Mouse (Mus musculus) CH12.LX (cell line): ENCODE results near the gene Arid5b. TPM values are rescaled to one million over a fixed set of nuclear protein-coding genes. Genes with fewer than 3 reads are reported as not detected.

Experiments
- DNase-seq: peaks from one replicate; pipeline ENCODE4 v3.0.0-alpha.2; 2013; ENCODE audit errors: extremely low read depth
- H3K27ac ChIP-seq: 2 replicates; pipeline ENCODE4 v1.5.1; 2012; ENCODE audit warnings: low read depth, mild to moderate bottlenecking, control low read depth, moderate library complexity; ENCODE audit not compliant: insufficient read depth
- H3K27me3 ChIP-seq: replicated peaks from 2 replicates; pipeline ENCODE3; 2012; ENCODE audit warnings: inconsistent platforms
- H3K36me3 ChIP-seq, 2 experiments: replicated peaks in 1 of 2; 2 replicates each; pipeline versions ENCODE3 to v1.6.1; 2012; ENCODE audit warnings: inconsistent platforms in 1 of 2, low read length in 1 of 2, mild to moderate bottlenecking in 1 of 2, mixed read lengths in 1 of 2, moderate library complexity in 1 of 2; ENCODE audit not compliant: control insufficient read depth in 1 of 2, insufficient read depth in 1 of 2
- H3K4me1 ChIP-seq, 2 experiments: 2 replicates each; pipeline ENCODE4 v1.6.1; 2012; ENCODE audit warnings: inconsistent platforms in 1 of 2, moderate library complexity in 1 of 2; ENCODE audit not compliant: insufficient read depth in 2 of 2, control insufficient read depth in 1 of 2
- H3K4me2 ChIP-seq: 2 replicates; pipeline ENCODE4 v1.6.1; 2012; ENCODE audit warnings: low read depth, mild to moderate bottlenecking, control low read depth; ENCODE audit not compliant: poor library complexity, insufficient read depth, severe bottlenecking
- H3K4me3 ChIP-seq, 3 experiments: fragments of 150-350 bp in 1 of 3; sonication (generic) in 1 of 3; replicated peaks in 1 of 3; 2 replicates each; pipeline versions ENCODE3 to v1.5.1; 2011 to 2012; ENCODE audit warnings: low read depth in 2 of 3, low read length in 2 of 3, mild to moderate bottlenecking in 2 of 3, moderate library complexity in 2 of 3, control low read depth in 1 of 3, improper control_type of control experiment in 1 of 3, inconsistent platforms in 1 of 3, mixed read lengths in 1 of 3; ENCODE audit not compliant: poor library complexity in 1 of 3
- H3K79me2 ChIP-seq: replicated peaks from 2 replicates; pipeline ENCODE4 v1.6.1; 2012; ENCODE audit warnings: mild to moderate bottlenecking, moderate library complexity; ENCODE audit not compliant: control insufficient read depth, poor library complexity, insufficient read depth, severe bottlenecking; ENCODE audit errors: extremely low read depth
- H3K9ac ChIP-seq: 2 replicates; pipeline ENCODE4 v1.6.1; 2012; ENCODE audit warnings: low read depth, mild to moderate bottlenecking, control low read depth, moderate library complexity; ENCODE audit not compliant: insufficient read depth
- H3K9me3 ChIP-seq: replicated peaks from 2 replicates; pipeline ENCODE3; 2012; ENCODE audit warnings: low read length, inconsistent platforms, mixed read lengths
- ELF1 ChIP-seq: IDR thresholded peaks from 2 replicates; pipeline ENCODE4 v1.6.1; 2014; ENCODE audit warnings: low read depth, mild to moderate bottlenecking, inconsistent platforms, low read length, improper control_type of control experiment
- GABPA ChIP-seq: IDR thresholded peaks from 2 replicates; pipeline ENCODE4 v1.6.1; 2012; ENCODE audit warnings: low read depth, low read length, improper control_type of control experiment, inconsistent platforms; ENCODE audit not compliant: insufficient replicate concordance
- IRF4 ChIP-seq: IDR thresholded peaks from 2 replicates; pipeline ENCODE4 v1.6.1; 2014; ENCODE audit warnings: low read depth, mild to moderate bottlenecking, inconsistent platforms, low read length, improper control_type of control experiment
- JUND ChIP-seq: conservative IDR thresholded peaks from 2 replicates; pipeline ENCODE4 v1.6.1; 2011; ENCODE audit warnings: low read depth, low read length, improper control_type of control experiment
- MAFK ChIP-seq: IDR thresholded peaks from 2 replicates; pipeline ENCODE4 v1.6.1; 2011; ENCODE audit warnings: low read length, improper control_type of control experiment; ENCODE audit not compliant: insufficient replicate concordance
- MAX ChIP-seq: IDR thresholded peaks from 2 replicates; pipeline ENCODE4 v1.6.1; 2011; ENCODE audit warnings: low read length, improper control_type of control experiment
- MAZ ChIP-seq: IDR thresholded peaks from 2 replicates; pipeline ENCODE4 v1.6.1; 2012; ENCODE audit warnings: low read depth, mild to moderate bottlenecking, inconsistent platforms, low read length, improper control_type of control experiment, moderate library complexity
- NRF1 ChIP-seq: IDR thresholded peaks from 2 replicates; pipeline ENCODE4 v1.6.1; 2014; ENCODE audit warnings: low read depth, mild to moderate bottlenecking, inconsistent platforms, low read length, improper control_type of control experiment, moderate library complexity
- POLR2A ChIP-seq: IDR thresholded peaks from 2 replicates; pipeline ENCODE4 v1.6.1; 2011; ENCODE audit warnings: low read depth, mild to moderate bottlenecking, improper control_type of control experiment, low read length
- POLR2AphosphoS2 ChIP-seq: IDR thresholded peaks from 2 replicates; pipeline ENCODE4 v1.6.1; 2011; ENCODE audit warnings: low read depth, low read length, improper control_type of control experiment
- RAD21 ChIP-seq: IDR thresholded peaks from 2 replicates; pipeline ENCODE4 v1.6.1; 2011; ENCODE audit warnings: low read depth, mild to moderate bottlenecking, low read length, improper control_type of control experiment, moderate library complexity
- SIN3A ChIP-seq: IDR thresholded peaks from 2 replicates; pipeline ENCODE4 v1.6.1; 2012; ENCODE audit warnings: low read length, improper control_type of control experiment, inconsistent platforms
- UBTF ChIP-seq: IDR thresholded peaks from 2 replicates; pipeline ENCODE4 v1.6.1; 2012; ENCODE audit warnings: low read depth, mild to moderate bottlenecking, inconsistent platforms, low read length, improper control_type of control experiment, moderate library complexity
- USF1 ChIP-seq: IDR thresholded peaks from 2 replicates; pipeline ENCODE4 v1.6.1; 2014; ENCODE audit warnings: low read depth, mild to moderate bottlenecking, inconsistent platforms, low read length, improper control_type of control experiment
- ZC3H11A ChIP-seq: IDR thresholded peaks from 2 replicates; pipeline ENCODE4 v1.6.1; 2012; ENCODE audit warnings: low read depth, mild to moderate bottlenecking, inconsistent platforms, low read length, improper control_type of control experiment
- ZKSCAN1 ChIP-seq: IDR thresholded peaks from 2 replicates; pipeline ENCODE4 v1.6.1; 2012; ENCODE audit warnings: low read depth, inconsistent platforms, low read length, improper control_type of control experiment, borderline replicate concordance
- ZNF384 ChIP-seq: IDR thresholded peaks from 2 replicates; pipeline ENCODE4 v1.6.1; 2012; ENCODE audit warnings: low read depth, low read length, improper control_type of control experiment, inconsistent platforms
- dilution Hi-C: fragments of 300-500 bp; cut with MboI; formaldehyde crosslinking; loops from 2 replicates; pipeline ENCODE4 v1.14.3; 2020; ENCODE audit warnings: low sequenced_read_pairs; ENCODE audit not compliant: extremely low pct_unique_long_range_greater_than_20kb, extremely low pct_ligation_motif_present
- in situ Hi-C: fragments of 300-500 bp; cut with MboI; formaldehyde crosslinking; loops from 3 replicates; pipeline ENCODE4 v1.14.3; 2019; ENCODE audit warnings: low sequenced_read_pairs, low pct_ligation_motif_present, low pct_unique_long_range_greater_than_20kb, mixed read lengths
- polyA plus RNA-seq: library from polyadenylated mRNA; unstranded; fragments of >175 nt; gene quantifications from 2 replicates; pipeline ENCODE4 v1.2.1, GENCODE M21; 2012; ENCODE audit warnings: low read depth; ENCODE audit not compliant: insufficient read length
- total RNA-seq, 2 experiments: library from RNA; depleted of rRNA; stranded (reverse); fragments of 300-350 nt in 1 of 2; fragments of >200 nt in 1 of 2; gene quantifications; 2 replicates each; pipeline ENCODE4 v1.2.3; 2012 to 2014

The Arid5b gene
- total and polyA plus RNA-seq, 3 experiments, result 1.1 to 2.6 (median 1.8) TPM

- H3K27me3 ChIP-seq, result no peaks in the 10 kb centered on the region
- no peak overlapping the region for H3K9ac ChIP-seq
- no peak for DNase-seq
- no peak overlapping the region for H3K4me2 ChIP-seq
- no peaks in the 10 kb centered on the region for H3K4me1 ChIP-seq
- H3K79me2 ChIP-seq, result no peaks in the 10 kb centered on the region
- no peaks in the 10 kb centered on the region for H3K9me3 ChIP-seq
- H3K27ac ChIP-seq, result no peak overlapping the region
- dilution Hi-C loops (no loop called here), in situ Hi-C loops (no loop called here)
- no peaks in the 10 kb centered on the region for H3K36me3 ChIP-seq
- H3K4me3 ChIP-seq, result no peak overlapping the region
- TF ChIP-seq USF1 (no peak), GABPA (no peak), ELF1 (no peak), SIN3A (no peak), ZKSCAN1 (no peak), IRF4 (no peak), JUND (no peak), RAD21 (no peak), POLR2A (no peak), UBTF (no peak), ZC3H11A (no peak)
Observed at GRCm38 (mm10) chr10:68320496-68320895, 42.0 kb upstream of the Arid5b start.

DNA sequence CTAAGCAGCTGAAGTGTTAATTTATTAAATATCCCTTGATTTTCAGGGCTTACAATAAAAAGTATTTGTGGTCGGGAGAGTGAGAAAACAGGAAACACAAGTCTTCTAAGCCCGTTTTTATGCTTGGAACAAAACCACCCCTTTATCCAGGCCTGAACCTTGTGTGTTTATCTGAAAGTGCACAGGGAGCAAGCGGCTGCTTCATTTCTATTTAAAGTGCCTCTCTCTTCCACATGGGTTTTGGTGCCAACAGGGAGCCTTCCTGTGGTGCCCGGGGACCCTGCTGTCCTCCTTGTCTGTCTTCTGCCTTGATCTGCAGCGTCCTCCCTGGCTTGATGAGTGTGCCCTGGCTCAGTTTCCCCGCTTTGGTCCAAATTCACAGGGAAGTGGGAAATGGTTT, 40.9 kb upstream of the Arid5b start:
- Histone ChIP-seq H3K9ac (no peak overlapping the region), H3K4me2 (no peak overlapping the region), H3K4me3 (no peak overlapping the region), H3K36me3 (no peaks in the 10 kb centered on the region), H3K27me3 (no peaks in the 10 kb centered on the region), H3K27ac (no peak overlapping the region), H3K9me3 (no peaks in the 10 kb centered on the region), H3K4me1 (no peaks in the 10 kb centered on the region), H3K79me2 (no peaks in the 10 kb centered on the region)
- TF ChIP-seq MAX, result no peak
- TF ChIP-seq POLR2AphosphoS2, result no peak
- no peak for TF ChIP-seq MAZ
- no peak for TF ChIP-seq MAFK
- TF ChIP-seq NRF1, result no peak
- no peak for TF ChIP-seq ZNF384
- DNase-seq, result no peak
- in situ Hi-C loops, result no loop called here
- dilution Hi-C loops, result no loop called here
